ENCODE assay signal across 23 mouse cellular contexts in the genomic region with DNA sequence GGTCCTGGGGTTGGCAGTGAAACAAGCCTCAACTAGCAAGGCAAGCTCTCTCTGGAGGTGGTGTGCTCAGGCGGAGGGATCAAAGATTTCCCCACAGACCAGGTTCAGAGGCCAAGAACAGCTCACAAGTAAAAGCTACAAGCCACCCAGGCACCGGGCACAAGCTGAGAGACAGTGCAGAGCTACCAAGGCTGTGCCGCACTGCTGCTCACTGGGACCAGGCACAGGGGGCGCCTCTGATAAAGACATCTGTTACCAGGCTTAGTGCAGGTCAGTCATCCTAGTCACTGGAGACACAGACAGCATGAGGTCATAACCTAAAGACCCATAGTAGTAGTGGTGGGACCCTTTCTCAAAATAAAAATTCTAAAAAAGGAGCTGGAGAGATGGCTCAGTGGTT. TPM values are rescaled to one million over a fixed set of nuclear protein-coding genes. Genes with fewer than 3 reads are reported as not detected.
A peak's percentile ranks its signal among the peaks of the same experiment; 100 is the strongest.
DNase-seq lines count a peak whose midpoint lies in the region; ATAC-seq and TF ChIP-seq lines count a peak whose summit lies in the region.
"Had no signal": no experiment of that assay in that cellular context is flagged by ENCODE, and none has a peak within 500 bp of the region (broad histone marks: within the 10 kb centered on the region; RNA-seq: fewer than 3 reads in every experiment).

No protein-coding gene starts in this region.

- H3K9me3 ChIP-seq in liver, embryonic 12.5 days (replicated peaks) = no peaks in the 10 kb centered on the region
- H3K9me3 ChIP-seq in liver, postnatal 0 days (ENCODE audit: low read length) = no peaks in the 10 kb centered on the region
- H3K9me3 ChIP-seq in embryonic facial prominence, embryonic 10.5 days = no peaks in the 10 kb centered on the region
- H3K9me3 ChIP-seq in liver, embryonic 14.5 days (ENCODE audit: control insufficient read depth, low read length) = no peaks in the 10 kb centered on the region
- H3K9me3 ChIP-seq in kidney, embryonic 14.5 days (ENCODE audit: control insufficient read depth, low read length) = no peaks in the 10 kb centered on the region
- H3K9me3 ChIP-seq: embryonic facial prominence, embryonic 15.5 days; forebrain, embryonic 10.5 days; heart, embryonic 10.5 days; hindbrain, embryonic 12.5 days had no signal

- H3K4me3 ChIP-seq in liver, embryonic 12.5 days = no peak overlapping the region
- no peak overlapping the region for H3K4me3 ChIP-seq in liver, postnatal 0 days (ENCODE audit: low read depth, low read length)
- no peak overlapping the region for H3K4me3 ChIP-seq in embryonic facial prominence, embryonic 10.5 days
- H3K4me3 ChIP-seq in liver, embryonic 14.5 days (ENCODE audit: insufficient read depth in 1 of 2, low read depth in 2 of 2, low read length in 2 of 2) = no peak overlapping the region
- no peak overlapping the region for H3K4me3 ChIP-seq in kidney, embryonic 14.5 days (ENCODE audit: low read length)
- H3K4me3 ChIP-seq: embryonic facial prominence, embryonic 15.5 days; erythroblast, embryonic 14.5 days; forebrain, embryonic 10.5 days; heart, embryonic 10.5 days; hindbrain, embryonic 12.5 days had no signal

- DNase-seq in liver, postnatal 0 days = no peak
- peak; percentile 63 for DNase-seq in ES-CJ7 (ENCODE audit: low read depth, low spot score)
- no peak for DNase-seq in embryonic facial prominence, embryonic 10.5 days (ENCODE audit: low spot score)
- no peak for DNase-seq in liver, embryonic 14.5 days (ENCODE audit: low read depth in 3 of 3, low spot score in 3 of 3)
- no peak for DNase-seq in adrenal gland, postnatal 4 days (ENCODE audit: low spot score in 2 of 2)
- DNase-seq: adrenal gland, postnatal 10 days; cerebellum, adult 11-12 months; cerebellum, adult 9-10 months; cerebellum, postnatal 25 days; heart, adult 18-20 months; heart, postnatal 10 days; heart, postnatal 4 days had no signal

- H3K4me2 ChIP-seq in liver, embryonic 12.5 days = no peak overlapping the region
- H3K4me2 ChIP-seq in liver, postnatal 0 days (ENCODE audit: low read depth, low read length) = no peak overlapping the region
- no peak overlapping the region for H3K4me2 ChIP-seq in liver, embryonic 14.5 days (ENCODE audit: low read depth)
- H3K4me2 ChIP-seq in kidney, embryonic 14.5 days (replicated peaks; ENCODE audit: low read depth, low read length) = no peak overlapping the region
- H3K4me2 ChIP-seq: embryonic facial prominence, embryonic 15.5 days; hindbrain, embryonic 12.5 days had no signal

- no peaks in the 10 kb centered on the region for H3K36me3 ChIP-seq in liver, embryonic 12.5 days
- H3K36me3 ChIP-seq in liver, postnatal 0 days (replicated peaks; ENCODE audit: insufficient read depth, low read length) = no peaks in the 10 kb centered on the region
- no peaks in the 10 kb centered on the region for H3K36me3 ChIP-seq in embryonic facial prominence, embryonic 10.5 days (replicated peaks)
- no peaks in the 10 kb centered on the region for H3K36me3 ChIP-seq in liver, embryonic 14.5 days (replicated peaks; ENCODE audit: control insufficient read depth, insufficient read depth, low read depth)
- H3K36me3 ChIP-seq in kidney, embryonic 14.5 days (ENCODE audit: control insufficient read depth, insufficient read depth, low read length) = no peaks in the 10 kb centered on the region
- H3K36me3 ChIP-seq: embryonic facial prominence, embryonic 15.5 days; forebrain, embryonic 10.5 days; heart, embryonic 10.5 days; hindbrain, embryonic 12.5 days had no signal

- peaks cover 42% of the 10 kb centered on the region for H3K4me1 ChIP-seq in liver, embryonic 12.5 days
- H3K4me1 ChIP-seq in liver, postnatal 0 days (ENCODE audit: insufficient read depth) = peaks cover 19% of the 10 kb centered on the region
- peaks cover 41% of the 10 kb centered on the region for H3K4me1 ChIP-seq in embryonic facial prominence, embryonic 10.5 days
- H3K4me1 ChIP-seq in liver, embryonic 14.5 days (replicated peaks; ENCODE audit: control insufficient read depth in 2 of 2, insufficient read depth in 2 of 2, low read length in 1 of 2) = peaks cover 23% of the 10 kb centered on the region in 2 experiments
- H3K4me1 ChIP-seq in kidney, embryonic 14.5 days (ENCODE audit: control insufficient read depth, insufficient read depth, low read length) = peaks cover 20% of the 10 kb centered on the region

- 0 out of 2 replicates have a peak, but pooled peaks have one; percentile 9 for ATAC-seq in liver, embryonic 12.5 days
- no peak for ATAC-seq in liver, postnatal 0 days
- no peak for ATAC-seq in liver, embryonic 14.5 days (ENCODE audit: insufficient read depth)
- no peak for ATAC-seq in kidney, embryonic 14.5 days (ENCODE audit: low FRiP score, low TSS enrichment)
- ATAC-seq: forebrain, embryonic 14.5 days; hindbrain, embryonic 16.5 days; inflammation-experienced regulatory T-cells, adult 6 months had no signal

- no peak for TF ChIP-seq EP300 in liver, postnatal 0 days (IDR thresholded peaks at IDR 0.05; ENCODE audit: low read depth)
- TF ChIP-seq EP300 in liver, embryonic 14.5 days (IDR thresholded peaks at IDR 0.05; ENCODE audit: low read depth) = no peak

- 0 out of 2 replicates have a peak overlapping the region, but pooled peaks have one; percentile 33 for H3K27ac ChIP-seq in liver, embryonic 12.5 days
- H3K27ac ChIP-seq in liver, postnatal 0 days (ENCODE audit: low read depth) = no peak overlapping the region
- H3K27ac ChIP-seq in embryonic facial prominence, embryonic 10.5 days (replicated peaks) = peak overlapping the region; percentile 52
- no peak overlapping the region for H3K27ac ChIP-seq in liver, embryonic 14.5 days
- H3K27ac ChIP-seq in kidney, embryonic 14.5 days (ENCODE audit: low read depth, low read length) = no peak overlapping the region
- H3K27ac ChIP-seq: embryonic facial prominence, embryonic 15.5 days; heart, embryonic 10.5 days; hindbrain, embryonic 12.5 days had no signal

- WGBS in liver, embryonic 12.5 days (ENCODE audit: insufficient replicate concordance) = 60% methylated on average over 4 of the region's 4 CpGs
- WGBS in liver, postnatal 0 days (ENCODE audit: insufficient replicate concordance) = 53% methylated on average over 4 of the region's 4 CpGs
- WGBS in embryonic facial prominence, embryonic 10.5 days = 71% methylated on average over 4 of the region's 4 CpGs
- WGBS in liver, embryonic 14.5 days (ENCODE audit: insufficient replicate concordance) = 56% methylated on average over 4 of the region's 4 CpGs
- WGBS in kidney, embryonic 14.5 days = 70% methylated on average over 4 of the region's 4 CpGs

- no peak for TF ChIP-seq CTCF in liver, postnatal 0 days (IDR thresholded peaks at IDR 0.05; ENCODE audit: low read depth)
- TF ChIP-seq CTCF in liver, embryonic 14.5 days (IDR thresholded peaks at IDR 0.05; ENCODE audit: low read depth) = peak; percentile 42

- no peaks in the 10 kb centered on the region for H3K27me3 ChIP-seq in liver, embryonic 12.5 days (replicated peaks)
- no peaks in the 10 kb centered on the region for H3K27me3 ChIP-seq in liver, postnatal 0 days (ENCODE audit: insufficient read depth, low read length)
- H3K27me3 ChIP-seq in embryonic facial prominence, embryonic 10.5 days (replicated peaks; ENCODE audit: low read depth, poor library complexity, severe bottlenecking) = no peaks in the 10 kb centered on the region
- H3K27me3 ChIP-seq in liver, embryonic 14.5 days (ENCODE audit: control insufficient read depth, insufficient read depth, low read length) = no peaks in the 10 kb centered on the region
- no peaks in the 10 kb centered on the region for H3K27me3 ChIP-seq in kidney, embryonic 14.5 days (ENCODE audit: control insufficient read depth, insufficient read depth, low read length)
- H3K27me3 ChIP-seq: embryonic facial prominence, embryonic 15.5 days had no signal

- H3K9ac ChIP-seq in liver, embryonic 12.5 days = no peak overlapping the region
- H3K9ac ChIP-seq in liver, postnatal 0 days (replicated peaks) = no peak overlapping the region; the same call in 1 of the 2 replicates
- no peak overlapping the region for H3K9ac ChIP-seq in liver, embryonic 14.5 days (replicated peaks)
- H3K9ac ChIP-seq in kidney, embryonic 14.5 days (ENCODE audit: low read depth, low read length) = no peak overlapping the region
- H3K9ac ChIP-seq: embryonic facial prominence, embryonic 15.5 days; hindbrain, embryonic 12.5 days had no signal

RNA-seq across cellular contexts. Expression of a gene that starts 21.1 kb away (rescaled TPM):
- 0.72 and 0.98 TPM in 2 replicates for polyA plus RNA-seq in liver, embryonic 12.5 days (2016; fragmentation: Nextera tagmentation; extraction: Ambion mirVana)
- polyA plus RNA-seq in liver, postnatal 0 days (2015; fragmentation: Nextera tagmentation; extraction: Ambion mirVana) = 1.1 and 1.4 TPM in 2 replicates
- 0.88 and 1.3 TPM in 2 replicates for polyA plus RNA-seq in embryonic facial prominence, embryonic 10.5 days (2016; fragmentation: Nextera tagmentation; extraction: Ambion mirVana)
- 0.53 and 0.80 TPM in 2 replicates for polyA plus RNA-seq in liver, embryonic 14.5 days (2012; rRNA removed)
- polyA plus RNA-seq in liver, embryonic 14.5 days (2014; fragmentation: Nextera tagmentation; extraction: Ambion mirVana) = 0.70 and 1.7 TPM in 2 replicates
- 1 to 10 TPM; 3.1 to 4.6 TPM for total RNA-seq in adrenal gland, postnatal 4 days (2021)
- 4.6 and 4.9 TPM in 2 replicates for polyA plus RNA-seq in kidney, embryonic 14.5 days (2014; fragmentation: Nextera tagmentation; extraction: Ambion mirVana)
- total RNA-seq: MEL had no signal
- polyA plus RNA-seq: erythroblast, embryonic 14.5 days; inflammation-experienced regulatory T-cells, adult 6 months had no signal

RNA-seq across cellular contexts. Expression of a gene that starts 21.3 kb away (rescaled TPM):
- 3.3 and 3.6 TPM in 2 replicates for polyA plus RNA-seq in liver, embryonic 12.5 days (2016; fragmentation: Nextera tagmentation; extraction: Ambion mirVana)
- 2.8 and 3.6 TPM in 2 replicates for polyA plus RNA-seq in liver, postnatal 0 days (2015; fragmentation: Nextera tagmentation; extraction: Ambion mirVana)
- polyA plus RNA-seq in embryonic facial prominence, embryonic 10.5 days (2016; fragmentation: Nextera tagmentation; extraction: Ambion mirVana) = 1.2 and 2.2 TPM in 2 replicates
- 3.7 and 4.3 TPM in 2 replicates for polyA plus RNA-seq in liver, embryonic 14.5 days (2012; rRNA removed)
- polyA plus RNA-seq in liver, embryonic 14.5 days (2014; fragmentation: Nextera tagmentation; extraction: Ambion mirVana) = 2.6 and 3.1 TPM in 2 replicates
- 10 to 100 TPM; 23.0 to 23.1 TPM for total RNA-seq in adrenal gland, postnatal 4 days (2021)
- 6.9 and 8.6 TPM in 2 replicates for polyA plus RNA-seq in kidney, embryonic 14.5 days (2014; fragmentation: Nextera tagmentation; extraction: Ambion mirVana)
- total RNA-seq: MEL had no signal
- polyA plus RNA-seq: inflammation-experienced regulatory T-cells, adult 6 months had no signal

RNA-seq across cellular contexts. Expression of a gene that starts 31.4 kb away (rescaled TPM):
- polyA plus RNA-seq in liver, embryonic 12.5 days (2016; fragmentation: Nextera tagmentation; extraction: Ambion mirVana) = 0.14 and 0.23 TPM in 2 replicates
- polyA plus RNA-seq in liver, postnatal 0 days (2015; fragmentation: Nextera tagmentation; extraction: Ambion mirVana) = 0.46 and 0.83 TPM in 2 replicates
- 0.15 TPM in 1 of 2 replicates, not detected in the other for polyA plus RNA-seq in embryonic facial prominence, embryonic 10.5 days (2016; fragmentation: Nextera tagmentation; extraction: Ambion mirVana)
- 0.21 and 0.26 TPM in 2 replicates for polyA plus RNA-seq in liver, embryonic 14.5 days (2012; rRNA removed)
- 0.20 TPM in 1 of 2 replicates, not detected in the other for polyA plus RNA-seq in liver, embryonic 14.5 days (2014; fragmentation: Nextera tagmentation; extraction: Ambion mirVana)
- total RNA-seq in adrenal gland, postnatal 4 days (2021) = 1 to 10 TPM; 4.2 to 5.2 TPM
- 0.34 and 0.60 TPM in 2 replicates for polyA plus RNA-seq in kidney, embryonic 14.5 days (2014; fragmentation: Nextera tagmentation; extraction: Ambion mirVana)
- polyA plus RNA-seq: erythroblast, embryonic 14.5 days; forebrain, embryonic 10.5 days; inflammation-experienced regulatory T-cells, adult 6 months had no signal

RNA-seq across cellular contexts. Expression of a gene that starts 35.1 kb away (rescaled TPM):
- polyA plus RNA-seq in liver, embryonic 12.5 days (2016; fragmentation: Nextera tagmentation; extraction: Ambion mirVana) = 53.8 and 56.2 TPM in 2 replicates
- polyA plus RNA-seq in liver, postnatal 0 days (2015; fragmentation: Nextera tagmentation; extraction: Ambion mirVana) = 14.5 and 15.2 TPM in 2 replicates
- 136 and 141 TPM in 2 replicates for polyA plus RNA-seq in embryonic facial prominence, embryonic 10.5 days (2016; fragmentation: Nextera tagmentation; extraction: Ambion mirVana)
- 37.0 and 45.8 TPM in 2 replicates for polyA plus RNA-seq in liver, embryonic 14.5 days (2012; rRNA removed)
- 21.0 and 24.5 TPM in 2 replicates for polyA plus RNA-seq in liver, embryonic 14.5 days (2014; fragmentation: Nextera tagmentation; extraction: Ambion mirVana)
- total RNA-seq in adrenal gland, postnatal 4 days (2021) = 10 to 100 TPM; 86.6 to 90.7 TPM
- polyA plus RNA-seq in kidney, embryonic 14.5 days (2014; fragmentation: Nextera tagmentation; extraction: Ambion mirVana) = 95.2 and 102 TPM in 2 replicates

RNA-seq across cellular contexts. Expression of a gene that starts 41.5 kb away (rescaled TPM):
- polyA plus RNA-seq in liver, embryonic 12.5 days (2016; fragmentation: Nextera tagmentation; extraction: Ambion mirVana) = 17.4 and 20.2 TPM in 2 replicates
- polyA plus RNA-seq in liver, postnatal 0 days (2015; fragmentation: Nextera tagmentation; extraction: Ambion mirVana) = 6.6 and 6.8 TPM in 2 replicates
- polyA plus RNA-seq in embryonic facial prominence, embryonic 10.5 days (2016; fragmentation: Nextera tagmentation; extraction: Ambion mirVana) = 31.3 and 34.9 TPM in 2 replicates
- polyA plus RNA-seq in liver, embryonic 14.5 days (2012; rRNA removed) = 14.3 and 16.0 TPM in 2 replicates
- polyA plus RNA-seq in liver, embryonic 14.5 days (2014; fragmentation: Nextera tagmentation; extraction: Ambion mirVana) = 19.5 and 22.4 TPM in 2 replicates
- total RNA-seq in adrenal gland, postnatal 4 days (2021) = 100 to 1,000 TPM in 1 of 2 experiments, 10 to 100 TPM in 1; 92.4 to 108 TPM
- 30.2 and 58.4 TPM in 2 replicates for polyA plus RNA-seq in kidney, embryonic 14.5 days (2014; fragmentation: Nextera tagmentation; extraction: Ambion mirVana)

Comparison
In these comparisons a context has a peak if more than half of its experiments do, and no peak if none do; other contexts are left out.
1. H3K27ac ChIP-seq: peak in liver, embryonic 12.5 days (single experiment) and embryonic facial prominence, embryonic 10.5 days (single experiment); none in liver, postnatal 0 days (single experiment), liver, embryonic 14.5 days (single experiment) and kidney, embryonic 14.5 days (single experiment).